Mouse (Mus musculus) kidney, postnatal 10 days (tissue): ENCODE results near the gene Tm9sf1.

Experiments
- DNase-seq: peaks from one replicate; pipeline ENCODE4 v3.0.0; 2021; ENCODE audit warnings: mixed read lengths

The Tm9sf1 gene

GRCm38 (mm10) chr14:55643060-55643907, at the start of gene Tm9sf1:
Gene Tm9sf1, minus strand, starts transcription at chr14:55643806.
- peak; percentile 90 for DNase-seq

DNA sequence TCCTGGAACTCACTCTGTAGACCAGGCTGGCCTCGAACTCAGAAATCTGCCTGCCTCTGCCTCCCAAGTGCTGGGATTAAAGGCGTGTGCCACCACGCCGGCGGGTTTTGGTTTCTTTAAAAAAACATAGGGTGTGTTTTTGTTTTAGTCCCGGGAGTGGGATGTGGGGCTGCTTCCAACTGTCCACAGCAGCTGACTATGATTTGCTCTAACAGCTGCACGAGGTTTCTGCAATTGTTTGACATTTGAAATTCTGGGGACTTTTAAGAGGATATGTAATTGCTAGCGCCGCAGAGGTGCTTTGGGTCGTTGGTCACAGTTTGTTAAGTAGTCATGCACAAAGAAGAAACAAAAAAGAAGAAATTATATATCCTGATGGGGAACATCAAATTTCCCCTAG, 45.8 kb upstream of the Tm9sf1 start:
- DNase-seq = no peak

GRCm38 (mm10) chr14:55682118-55682493, 38.5 kb upstream of the Tm9sf1 start:
- DNase-seq = no peak

GRCm38 (mm10) chr14:55681160-55682117, 37.8 kb upstream of the Tm9sf1 start, which contains the start of gene Tinf2:
Gene Tinf2, minus strand, starts transcription at chr14:55681820.
- DNase-seq = peak; percentile 96

- no peak for DNase-seq
These were observed 34.0 kb upstream of the Tm9sf1 start for GRCm38 (mm10) chr14:55677615-55678014.

DNA sequence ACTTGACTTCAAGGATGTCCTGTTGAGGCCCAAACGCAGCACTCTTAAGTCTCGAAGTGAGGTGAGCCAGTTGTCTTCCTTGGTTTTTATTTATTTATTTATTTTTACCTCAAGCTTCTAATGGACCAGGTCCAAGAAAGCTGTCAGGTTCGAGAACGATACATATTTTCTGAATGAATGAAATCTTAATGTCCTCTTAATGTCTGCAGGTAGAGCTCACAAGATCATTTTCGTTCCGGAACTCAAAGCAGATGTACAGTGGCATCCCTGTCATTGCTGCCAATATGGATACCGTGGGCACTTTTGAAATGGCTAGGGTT, 29.1 kb upstream of the Tm9sf1 start:
- DNase-seq = no peak

GRCm38 (mm10) chr14:55671833-55672740, 28.5 kb upstream of the Tm9sf1 start, which contains the start of the genes Gmpr2 and Nedd8:
Gene Gmpr2, plus strand, starts transcription at chr14:55671941.
Gene Nedd8, minus strand, starts transcription at chr14:55672124.
- peak; percentile 91 for DNase-seq

DNA sequence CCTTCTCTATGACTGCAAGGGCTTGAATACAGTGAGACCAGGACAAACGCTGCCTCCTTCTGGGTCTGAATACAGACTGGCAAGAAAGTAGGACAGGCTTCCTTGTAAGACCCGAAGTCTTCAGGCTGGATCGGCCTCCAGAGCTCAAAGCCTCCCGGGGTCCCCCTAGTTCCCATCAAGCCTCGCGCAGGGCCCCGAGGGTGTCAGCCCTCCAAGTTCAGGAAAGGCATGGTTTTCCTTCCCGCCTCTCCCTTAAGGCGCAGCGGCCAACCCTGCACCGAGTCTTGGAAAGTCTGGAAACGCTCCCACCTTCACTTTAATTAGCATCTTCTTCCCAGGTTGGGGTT, 27.9 kb upstream of the Tm9sf1 start:
- no peak for DNase-seq

DNA sequence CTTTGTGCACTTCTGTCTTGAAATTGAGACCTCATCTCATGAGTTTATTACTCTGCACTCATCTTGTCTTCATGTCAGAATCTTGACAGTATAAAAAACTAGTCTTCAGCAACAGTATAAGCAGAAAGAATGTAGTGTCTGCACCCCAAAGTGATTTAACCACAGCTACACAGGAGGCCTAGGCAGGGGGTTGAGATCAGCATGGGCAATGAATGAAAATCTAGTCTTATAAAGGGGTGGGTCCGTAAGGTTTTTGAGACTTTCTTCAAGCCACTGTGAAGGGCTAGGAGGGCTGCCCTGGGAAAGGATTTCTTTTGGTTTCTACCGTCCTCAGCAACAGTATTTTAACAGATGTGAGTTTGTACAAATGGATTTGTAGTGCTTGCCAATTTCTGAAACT, 17.0 kb upstream of the Tm9sf1 start:
- DNase-seq = no peak

- DNase-seq = peak; percentile 87
These were observed 16.5 kb upstream of the Tm9sf1 start, which contains the start of gene Mdp1 for GRCm38 (mm10) chr14:55659960-55660573. Gene Mdp1, minus strand, starts transcription at chr14:55660508.

GRCm38 (mm10) chr14:55658011-55658410, 14.4 kb upstream of the Tm9sf1 start:
- no peak for DNase-seq

GRCm38 (mm10) chr14:55656935-55657334, 13.3 kb upstream of the Tm9sf1 start:
- DNase-seq = no peak

DNA sequence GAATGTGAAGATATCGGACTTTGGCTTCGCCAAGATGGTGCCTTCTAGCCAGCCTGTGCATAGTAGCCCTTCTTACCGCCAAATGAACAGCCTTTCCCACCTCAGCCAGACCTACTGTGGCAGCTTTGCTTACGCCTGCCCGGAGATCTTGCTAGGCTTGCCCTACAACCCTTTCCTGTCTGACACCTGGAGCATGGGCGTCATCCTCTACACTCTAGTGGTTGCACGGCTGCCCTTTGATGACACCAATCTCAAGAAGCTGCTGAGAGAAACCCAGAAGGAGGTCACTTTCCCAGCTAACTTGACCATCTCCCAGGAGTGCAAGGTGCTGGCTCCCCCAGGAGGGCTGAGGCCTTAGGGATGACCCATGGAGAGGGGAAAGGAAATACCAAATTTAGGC, 7.9 kb upstream of the Tm9sf1 start:
- DNase-seq = no peak

DNA sequence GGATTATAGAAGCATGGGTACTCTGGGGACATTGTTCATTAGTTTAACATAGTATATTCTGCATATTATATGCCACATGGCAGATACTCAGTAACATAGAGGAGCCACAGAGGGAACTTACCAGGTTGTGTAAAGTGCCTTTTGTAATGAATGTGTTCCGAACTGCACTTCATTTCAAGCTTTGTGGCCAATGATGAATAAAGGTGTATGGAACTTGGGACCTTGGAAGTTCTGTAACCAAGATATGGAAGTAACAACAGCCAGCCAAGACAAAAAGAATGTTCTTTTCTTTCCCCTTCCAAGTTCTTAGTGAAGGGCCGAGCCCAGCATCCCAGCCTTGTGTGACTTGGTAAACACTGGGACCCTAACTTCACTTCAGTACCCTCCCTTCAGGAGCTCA, 6.3 kb upstream of the Tm9sf1 start, which contains the start of gene Tssk4:
Gene Tssk4 (plus strand): TSS at position 301 of the 400 bp plus-strand sequence.
- DNase-seq = no peak

DNA sequence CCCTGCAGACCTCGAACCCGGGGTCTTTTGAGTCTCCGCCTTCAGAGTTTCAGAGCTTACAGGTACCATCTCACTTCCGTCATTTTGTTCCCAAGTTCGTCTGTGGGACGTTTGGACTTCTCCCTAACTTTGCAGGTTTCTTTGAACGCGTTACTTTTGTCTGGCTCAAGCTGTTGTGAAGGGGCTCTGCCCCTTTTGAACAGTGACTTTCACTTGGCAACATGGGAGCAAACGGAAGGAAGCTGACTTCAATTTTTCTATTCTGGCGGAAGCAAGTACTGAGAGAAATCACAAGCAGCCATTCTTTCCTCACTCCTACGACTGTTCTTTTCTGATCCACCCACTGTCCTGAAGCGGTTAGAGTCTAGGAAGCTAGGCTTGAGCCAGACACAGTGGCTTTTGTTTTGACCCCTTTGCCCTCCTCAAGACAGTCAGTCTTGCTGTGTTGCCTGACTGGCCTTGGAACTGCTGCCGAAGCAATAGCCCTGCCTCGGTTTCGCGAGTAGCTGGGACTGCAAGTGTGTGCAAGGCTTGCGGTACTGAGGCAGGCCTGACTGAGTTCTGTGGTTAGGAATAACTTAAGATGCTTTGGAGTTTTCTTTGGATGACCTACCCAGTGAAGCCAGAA, 769 bp upstream of the Tm9sf1 start:
- peak; percentile 34 for DNase-seq

DNA sequence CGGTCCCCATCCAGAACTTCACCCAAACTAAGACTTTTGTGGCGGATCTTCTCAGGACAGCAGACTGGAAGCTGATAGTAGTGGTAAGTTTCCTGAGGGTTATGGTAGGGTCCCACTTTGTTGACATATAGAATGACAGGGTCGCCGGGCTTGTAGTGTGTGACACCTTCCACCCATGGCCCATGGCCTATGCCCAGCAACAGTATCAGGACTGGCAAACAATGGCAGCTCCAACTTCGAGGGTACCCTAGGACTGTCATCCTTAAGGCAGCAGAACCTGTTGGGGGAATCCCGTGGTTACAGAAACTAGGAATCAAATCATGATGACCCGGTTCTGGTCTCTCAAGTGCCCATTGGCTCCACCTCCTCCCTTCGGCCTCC, 937 bp downstream of the Tm9sf1 start:
- no peak for DNase-seq

DNA sequence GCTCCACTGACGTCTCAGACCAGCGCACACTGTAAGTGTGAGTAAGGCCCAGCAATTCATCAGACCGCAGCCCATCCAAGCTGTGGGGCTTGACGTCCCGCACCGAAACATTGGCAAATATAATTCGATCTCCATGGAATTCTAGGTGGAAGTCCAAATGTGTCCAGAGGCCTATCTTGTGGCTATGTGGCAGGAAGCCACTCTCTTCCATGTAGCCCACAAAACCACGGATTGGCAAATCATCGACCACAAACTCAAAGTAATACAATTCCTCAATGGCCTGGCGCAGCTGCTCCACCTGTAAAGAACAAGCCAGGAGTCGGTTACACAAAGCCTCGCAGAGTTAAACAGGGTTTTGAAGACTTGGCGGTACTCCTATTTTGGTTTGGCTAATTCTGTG, 2.3 kb downstream of the Tm9sf1 start:
- DNase-seq = no peak

DNA sequence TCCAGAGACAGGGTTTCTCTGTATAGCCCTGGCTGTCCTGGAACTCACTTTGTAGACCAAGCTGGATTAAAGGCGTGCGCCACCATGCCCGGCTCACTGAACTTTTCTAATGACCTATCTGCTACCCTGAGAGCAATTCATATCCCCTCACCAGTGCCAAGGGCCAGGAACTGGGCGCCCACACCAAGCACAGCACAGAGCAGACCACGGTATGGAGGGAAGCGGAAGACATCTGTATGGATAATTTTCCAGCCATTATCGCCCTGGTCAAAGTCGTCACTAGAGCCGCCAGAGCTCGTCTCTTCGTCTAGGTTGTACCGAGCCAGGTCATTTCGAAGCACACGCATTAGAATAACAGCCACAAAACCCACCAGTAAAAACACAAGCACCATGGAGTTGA, 2.8 kb downstream of the Tm9sf1 start:
- DNase-seq = no peak

DNA sequence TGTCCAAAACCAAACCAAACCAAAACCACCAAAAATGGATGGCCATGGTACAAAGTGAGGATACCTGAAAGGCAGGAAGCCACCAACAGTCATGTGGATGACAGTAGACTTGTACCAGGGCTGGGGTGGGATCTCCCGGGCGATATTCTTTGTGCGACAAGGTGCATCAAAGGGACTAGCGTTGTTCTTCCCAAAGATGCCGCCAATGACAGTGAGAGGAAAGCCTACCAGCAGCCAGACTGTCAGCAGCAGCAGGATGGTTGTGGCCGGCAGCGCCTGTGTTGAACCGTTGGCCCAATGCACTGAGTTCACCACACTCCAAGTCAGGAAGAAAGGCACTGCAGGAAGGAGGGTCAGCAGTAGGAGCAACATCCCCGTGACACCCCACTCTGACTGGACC, 5.8 kb downstream of the Tm9sf1 start, which contains the start of gene Gm49378:
Gene Gm49378 (minus strand): TSS at position 101 of the 400 bp plus-strand sequence.
- DNase-seq = no peak

DNA sequence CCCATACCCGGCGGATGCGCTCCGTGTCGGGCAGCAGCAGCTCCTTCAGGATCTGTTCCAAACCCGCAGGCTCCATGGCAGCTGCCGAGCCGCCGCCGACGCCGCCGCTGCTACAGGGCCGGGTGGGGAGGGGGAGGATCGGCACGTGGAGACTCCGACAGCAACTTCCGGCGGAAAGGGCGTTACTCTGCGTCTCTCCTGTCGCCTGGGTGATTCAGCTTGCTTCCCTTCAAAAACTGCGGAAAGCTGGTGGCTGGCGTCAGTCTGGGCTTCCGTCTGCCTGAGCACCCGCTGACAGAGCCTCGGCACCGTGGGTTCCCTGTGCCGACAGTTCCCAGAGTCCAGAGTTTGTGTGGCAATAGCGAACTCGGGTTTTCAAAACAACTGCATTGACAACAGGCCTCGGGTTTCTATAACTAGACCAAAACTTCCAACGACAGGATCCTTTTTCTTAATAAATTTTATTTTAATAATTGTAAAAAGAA, 8.0 kb downstream of the Tm9sf1 start, which contains the start of gene Ipo4:
Gene Ipo4 (minus strand): TSS at position 435 of the 485 bp plus-strand sequence.
- peak; percentile 94 for DNase-seq

DNA sequence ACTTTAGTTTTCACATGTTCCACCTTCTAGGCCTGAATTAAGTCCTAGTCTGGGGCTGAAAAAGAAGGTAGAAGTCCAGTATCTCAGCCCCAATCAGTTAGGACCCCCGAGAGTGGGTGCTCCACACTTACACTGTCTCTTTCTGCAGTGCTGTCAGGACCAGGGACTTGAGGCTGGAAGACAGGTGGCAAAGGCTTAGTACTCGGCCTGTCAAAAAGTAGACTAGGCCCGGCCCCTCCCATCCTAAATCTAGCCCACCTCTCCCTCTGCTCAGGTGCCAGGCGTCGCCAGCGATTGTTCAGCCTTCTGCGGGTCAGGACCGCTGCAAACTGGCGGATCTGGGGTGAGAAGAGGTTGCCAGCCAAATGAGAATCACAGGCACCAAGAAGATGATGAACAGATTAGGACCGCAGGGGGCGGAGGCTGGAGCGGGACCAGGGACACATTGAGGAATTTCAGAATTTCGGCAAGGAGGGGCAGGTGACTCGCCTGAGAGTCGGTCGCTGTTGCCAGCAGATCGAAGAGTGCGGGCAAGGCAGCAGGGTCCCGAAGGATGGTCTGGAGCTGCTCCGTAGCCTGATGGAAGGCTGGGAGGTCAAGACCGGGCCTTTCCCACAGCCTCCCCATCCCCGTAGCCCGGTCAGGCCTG, 8.6 kb downstream of the Tm9sf1 start:
- peak; percentile 48 for DNase-seq
